Mouse (Mus musculus): Measurements from ENCODE around the gene Cyfip2. TPM values are rescaled to one million over a fixed set of nuclear protein-coding genes. Genes with fewer than 3 reads are reported as not detected.
A peak's percentile ranks its signal among the peaks of the same experiment; 100 is the strongest.

Cyfip2 gene
- polyA plus RNA-seq, 1 experiment from 2014 or later = 6.1 TPM

DNA sequence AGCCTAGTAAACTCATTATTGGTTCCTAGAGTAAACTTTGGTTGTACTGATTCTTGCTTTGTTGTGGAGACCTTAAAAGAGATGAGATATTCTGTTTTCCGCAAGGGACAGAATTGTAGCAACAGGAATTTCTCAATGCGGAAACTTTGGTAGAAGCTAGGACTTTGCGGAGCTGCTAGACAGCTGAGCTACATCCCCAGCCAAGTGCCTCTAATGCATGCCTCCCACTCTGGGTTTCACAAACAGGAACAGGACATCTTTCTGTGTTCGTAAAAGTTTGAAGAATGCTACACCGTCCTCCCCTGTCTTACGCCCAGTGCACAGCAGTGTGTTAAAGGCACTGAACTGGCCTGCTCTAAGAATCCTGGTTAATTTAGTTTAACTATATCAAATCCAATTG lies 136.5 kb downstream of the Cyfip2 start:
- H3K4me2 ChIP-seq (ENCODE audit: low read depth, low read length) = no peak overlapping the region
- no peak for ATAC-seq
- no peak overlapping the region for H3K27ac ChIP-seq (ENCODE audit: low read depth)
- H3K27me3 ChIP-seq (ENCODE audit: insufficient read depth, low read length) = no peaks in the 10 kb centered on the region
- H3K4me3 ChIP-seq (ENCODE audit: low read depth, low read length) = no peak overlapping the region
- no peak for DNase-seq
- H3K9me3 ChIP-seq (ENCODE audit: low read length) = no peaks in the 10 kb centered on the region
- H3K36me3 ChIP-seq (replicated peaks; ENCODE audit: insufficient read depth, low read length) = no peaks in the 10 kb centered on the region
- TF ChIP-seq EP300 (IDR thresholded peaks at IDR 0.05; ENCODE audit: low read depth) = no peak
- no peak for TF ChIP-seq CTCF (IDR thresholded peaks at IDR 0.05; ENCODE audit: low read depth)
- 82% methylated on average over 6 of the region's 6 CpGs for WGBS (ENCODE audit: insufficient replicate concordance)
- no peak overlapping the region for H3K9ac ChIP-seq (replicated peaks)
- no peaks in the 10 kb centered on the region for H3K4me1 ChIP-seq (ENCODE audit: insufficient read depth)

DNA sequence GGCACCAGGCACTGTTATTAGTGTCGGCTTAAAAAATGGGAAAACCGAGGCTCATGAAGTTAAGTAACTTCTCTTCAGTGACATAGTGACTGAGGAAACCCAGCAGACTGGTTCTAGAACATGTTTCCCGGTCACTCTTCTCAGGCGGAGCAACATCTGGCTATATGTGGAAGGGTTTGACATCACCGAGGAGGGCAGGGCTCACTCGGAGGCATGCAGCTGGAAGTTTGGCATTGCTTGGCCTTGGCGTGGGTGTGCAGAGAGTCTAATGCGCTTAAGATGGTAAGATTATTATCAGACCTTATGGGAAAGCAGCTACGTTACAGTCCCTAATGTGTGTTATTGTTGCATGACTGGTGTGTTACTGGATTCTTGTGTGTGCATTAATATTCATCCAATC lies 140.5 kb downstream of the Cyfip2 start:
- no peak for ATAC-seq
- H3K27ac ChIP-seq (ENCODE audit: low read depth) = no peak overlapping the region
- no peaks in the 10 kb centered on the region for H3K36me3 ChIP-seq (replicated peaks; ENCODE audit: insufficient read depth, low read length)
- H3K27me3 ChIP-seq (ENCODE audit: insufficient read depth, low read length) = peaks cover 6% of the 10 kb centered on the region
- no peaks in the 10 kb centered on the region for H3K4me1 ChIP-seq (ENCODE audit: insufficient read depth)
- H3K9me3 ChIP-seq (ENCODE audit: low read length) = no peaks in the 10 kb centered on the region
- H3K9ac ChIP-seq (replicated peaks) = no peak overlapping the region
- no peak overlapping the region for H3K4me2 ChIP-seq (ENCODE audit: low read depth, low read length)
- H3K4me3 ChIP-seq (ENCODE audit: low read depth, low read length) = no peak overlapping the region
- DNase-seq = no peak
- 84% methylated on average over 9 of the region's 9 CpGs for WGBS (ENCODE audit: insufficient replicate concordance)
- no peak for TF ChIP-seq EP300 (IDR thresholded peaks at IDR 0.05; ENCODE audit: low read depth)

DNA sequence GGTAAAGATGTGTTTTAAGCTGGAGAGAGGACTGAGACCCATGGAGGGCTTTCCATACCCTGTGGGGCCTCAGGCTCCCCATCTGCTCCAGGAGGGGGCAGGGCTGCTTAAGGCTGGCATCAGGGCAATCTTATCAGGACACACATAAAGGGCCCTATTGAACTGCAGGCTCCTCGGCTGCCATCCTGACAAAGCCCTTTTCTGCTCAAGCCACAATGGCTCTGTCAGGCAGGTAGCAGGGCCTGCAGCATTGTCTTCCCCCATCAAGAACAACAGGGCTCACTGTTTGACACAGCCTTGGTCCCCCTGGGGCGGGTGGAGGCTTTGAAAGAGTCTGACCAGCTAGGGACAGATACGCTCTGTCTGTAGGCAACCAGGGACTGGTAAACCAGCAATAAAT lies 142.8 kb downstream of the Cyfip2 start:
- Histone ChIP-seq H3K9me3 (ENCODE audit: low read length) (no peaks in the 10 kb centered on the region), H3K4me3 (ENCODE audit: low read depth, low read length) (no peak overlapping the region), H3K36me3 (replicated peaks; ENCODE audit: insufficient read depth, low read length) (no peaks in the 10 kb centered on the region), H3K27me3 (ENCODE audit: insufficient read depth, low read length) (peaks cover 19% of the 10 kb centered on the region), H3K27ac (ENCODE audit: low read depth) (no peak overlapping the region), H3K9ac (replicated peaks) (no peak overlapping the region), H3K4me2 (ENCODE audit: low read depth, low read length) (no peak overlapping the region), H3K4me1 (ENCODE audit: insufficient read depth) (peaks cover 7% of the 10 kb centered on the region; the same call in 1 of the 2 replicates)
- WGBS (ENCODE audit: insufficient replicate concordance) = 65% methylated on average over 3 of the region's 3 CpGs
- TF ChIP-seq CTCF (IDR thresholded peaks at IDR 0.05; ENCODE audit: low read depth) = no peak
- TF ChIP-seq EP300 (IDR thresholded peaks at IDR 0.05; ENCODE audit: low read depth) = no peak
- DNase-seq = no peak
- ATAC-seq = no peak

DNA sequence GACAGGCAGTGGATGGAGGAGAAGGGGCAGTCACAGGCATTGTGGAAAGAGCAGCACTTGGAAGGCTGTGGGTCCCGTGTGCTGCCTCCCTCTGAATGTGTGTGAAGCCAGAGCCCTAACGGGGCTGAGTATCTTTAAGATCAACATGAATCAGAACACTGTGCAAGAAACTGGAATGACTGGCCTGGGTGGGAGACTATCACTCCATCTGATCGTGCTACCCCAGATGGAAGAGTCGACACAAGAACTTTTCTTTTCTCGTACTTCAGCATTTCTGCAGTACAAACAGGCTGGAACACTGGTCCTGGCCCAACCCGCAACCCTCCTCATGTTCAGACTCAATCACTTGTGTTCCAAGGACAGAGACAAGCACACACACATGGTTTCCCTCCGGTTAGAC lies 144.2 kb downstream of the Cyfip2 start:
- no peak overlapping the region for H3K9ac ChIP-seq (replicated peaks)
- no peaks in the 10 kb centered on the region for H3K36me3 ChIP-seq (replicated peaks; ENCODE audit: insufficient read depth, low read length)
- peaks cover 24% of the 10 kb centered on the region for H3K27me3 ChIP-seq (ENCODE audit: insufficient read depth, low read length)
- no peak overlapping the region for H3K4me2 ChIP-seq (ENCODE audit: low read depth, low read length)
- no peak for ATAC-seq
- WGBS (ENCODE audit: insufficient replicate concordance) = 73% methylated on average over 7 of the region's 7 CpGs
- H3K27ac ChIP-seq (ENCODE audit: low read depth) = no peak overlapping the region
- TF ChIP-seq EP300 (IDR thresholded peaks at IDR 0.05; ENCODE audit: low read depth) (no peak), CTCF (IDR thresholded peaks at IDR 0.05; ENCODE audit: low read depth) (no peak)
- DNase-seq = no peak
- no peak overlapping the region for H3K4me3 ChIP-seq (ENCODE audit: low read depth, low read length)
- H3K4me1 ChIP-seq (ENCODE audit: insufficient read depth) = peaks cover 7% of the 10 kb centered on the region; the same call in 1 of the 2 replicates
- H3K9me3 ChIP-seq (ENCODE audit: low read length) = no peaks in the 10 kb centered on the region

DNA sequence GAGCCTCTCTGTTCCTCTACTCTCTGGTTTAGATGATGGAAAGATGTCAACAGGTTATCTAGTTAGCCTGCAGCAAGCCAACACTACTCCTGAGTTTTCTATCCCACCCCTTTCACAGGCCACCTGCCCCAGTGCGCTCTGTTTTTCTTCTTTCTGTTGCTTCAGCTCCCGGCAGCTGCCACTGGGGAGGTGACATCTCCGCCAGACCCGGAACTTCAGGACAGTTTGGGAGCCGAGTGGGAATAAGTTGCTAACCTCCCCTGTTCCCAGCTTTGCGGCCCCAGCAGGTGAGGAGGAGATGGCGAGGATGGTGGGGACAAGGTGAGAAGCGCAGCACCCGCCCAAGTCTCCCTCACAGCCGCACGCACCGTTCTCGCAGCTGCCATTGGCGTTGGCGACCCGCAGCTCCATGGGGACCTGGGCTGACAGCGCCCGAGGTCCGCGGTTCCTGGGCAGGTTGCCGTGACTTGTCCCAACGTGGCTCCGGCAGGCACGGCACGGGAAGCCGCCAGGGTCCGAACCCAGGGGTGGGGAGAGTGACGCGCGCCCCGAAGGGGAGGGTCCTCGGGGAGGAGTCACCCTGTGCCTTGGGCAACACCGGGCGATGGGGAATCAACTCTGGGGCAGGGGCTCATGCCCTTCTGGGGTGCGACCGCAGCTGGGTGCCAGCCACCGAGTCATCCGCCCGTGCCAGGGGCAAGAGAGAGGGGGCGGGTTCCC lies 146.6 kb downstream of the Cyfip2 start, which contains the start of gene Nipal4:
Gene Nipal4 (minus strand): TSS at position 643 of the 720 bp plus-strand sequence.
- Histone ChIP-seq H3K36me3 (replicated peaks; ENCODE audit: insufficient read depth, low read length) (no peaks in the 10 kb centered on the region), H3K9ac (replicated peaks) (no peak within 1 kb of the TSS; the same call in 1 of the 2 replicates), H3K27me3 (ENCODE audit: insufficient read depth, low read length) (peaks cover 24% of the 10 kb centered on the region), H3K9me3 (ENCODE audit: low read length) (no peaks in the 10 kb centered on the region), H3K4me1 (ENCODE audit: insufficient read depth) (peaks cover 7% of the 10 kb centered on the region; the same call in 1 of the 2 replicates), H3K4me3 (ENCODE audit: low read depth, low read length) (peak within 1 kb of the TSS; percentile 44), H3K27ac (ENCODE audit: low read depth) (no peak within 1 kb of the TSS), H3K4me2 (ENCODE audit: low read depth, low read length) (peak within 1 kb of the TSS; percentile 74)
- TF ChIP-seq EP300 (IDR thresholded peaks at IDR 0.05; ENCODE audit: low read depth) (no peak), CTCF (IDR thresholded peaks at IDR 0.05; ENCODE audit: low read depth) (no peak)
- DNase-seq (peak; percentile 27), ATAC-seq (no peak)
- 4% methylated on average over 40 of the region's 40 CpGs for whole genome bisulfite sequencing (ENCODE audit: insufficient replicate concordance)

DNA sequence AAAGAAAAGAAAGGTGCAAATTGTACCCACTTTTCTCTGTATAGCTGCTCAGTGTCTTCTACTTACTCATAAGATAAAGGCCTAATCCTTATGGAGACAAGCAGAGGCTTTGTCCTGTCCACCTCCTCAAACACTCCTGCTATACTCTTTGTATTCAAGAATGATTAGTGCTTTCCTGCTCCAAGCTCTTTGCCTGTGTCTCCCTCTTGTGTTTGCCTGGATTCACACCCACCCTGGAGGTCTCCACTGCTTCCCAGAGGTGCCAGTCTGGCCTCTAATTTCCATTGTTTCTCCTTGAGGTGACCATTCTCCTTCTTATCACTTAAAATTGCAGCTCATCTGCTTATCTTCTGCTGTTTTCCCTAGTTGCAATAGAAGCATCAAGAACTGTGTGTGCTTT lies 155.2 kb downstream of the Cyfip2 start:
- no peak overlapping the region for H3K9ac ChIP-seq (replicated peaks)
- DNase-seq = no peak
- no peaks in the 10 kb centered on the region for H3K9me3 ChIP-seq (ENCODE audit: low read length)
- no peaks in the 10 kb centered on the region for H3K27me3 ChIP-seq (ENCODE audit: insufficient read depth, low read length)
- H3K27ac ChIP-seq (ENCODE audit: low read depth) = no peak overlapping the region
- TF ChIP-seq EP300 (IDR thresholded peaks at IDR 0.05; ENCODE audit: low read depth) = no peak
- TF ChIP-seq CTCF (IDR thresholded peaks at IDR 0.05; ENCODE audit: low read depth) = peak; percentile 26
- ATAC-seq = no peak
- no peaks in the 10 kb centered on the region for H3K4me1 ChIP-seq (ENCODE audit: insufficient read depth)
- no peaks in the 10 kb centered on the region for H3K36me3 ChIP-seq (replicated peaks; ENCODE audit: insufficient read depth, low read length)
- H3K4me3 ChIP-seq (ENCODE audit: low read depth, low read length) = no peak overlapping the region
- H3K4me2 ChIP-seq (ENCODE audit: low read depth, low read length) = no peak overlapping the region

Measured in liver, postnatal 0 days (tissue).